Mouse (Mus musculus) megakaryocyte, embryonic 14.5 days (primary cell): ENCODE data around the gene Zfp750.

Source experiments
- FLI1 ChIP-seq: IDR thresholded peaks from 2 replicates; pipeline ENCODE4 v1.6.1; 2012; ENCODE audit warnings: low read length, inconsistent platforms, mixed read lengths
- GATA1 ChIP-seq: IDR thresholded peaks from 3 replicates; pipeline ENCODE4 v1.6.1; 2012; ENCODE audit warnings: mixed read lengths, low read length, inconsistent platforms, borderline replicate concordance

DNA sequence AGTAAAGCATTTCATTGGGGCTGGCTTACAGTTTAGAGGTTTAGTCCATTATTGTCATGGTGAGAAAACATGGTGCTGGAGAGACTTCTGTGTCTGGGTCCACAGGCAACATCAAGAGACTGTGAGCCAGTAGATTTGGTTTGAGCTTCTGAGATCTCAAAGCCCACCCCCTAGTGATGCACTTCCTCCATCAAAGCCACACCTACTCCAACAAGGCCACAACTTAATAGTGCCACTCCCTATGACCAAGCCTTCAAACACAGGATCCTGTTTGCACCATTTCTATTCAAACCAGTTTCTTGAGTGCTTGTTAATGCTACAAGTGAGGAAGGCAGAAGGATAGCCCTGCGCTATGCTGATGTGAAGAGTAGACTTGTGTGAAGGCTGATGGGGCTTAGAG, 38.8 kb upstream of the Zfp750 start:
- TF ChIP-seq GATA1 = no peak
- TF ChIP-seq FLI1 = no peak
